Mouse (Mus musculus) hindbrain, embryonic 13.5 days (tissue): ENCODE data around the gene Ikzf1. TPM values are rescaled to one million over a fixed set of nuclear protein-coding genes. Genes with fewer than 3 reads are reported as not detected.

ENCODE experiments used
- ATAC-seq: fragments of 200-750 bp; cut with Nextera tagmentation; 2 replicates; pipeline ENCODE4 v1.8.0; 2017; ENCODE audit warnings: moderate TSS enrichment; ENCODE audit not compliant: low FRiP score
- H3K27ac ChIP-seq: fragments of 300-500 bp; sonication (generic); 2 replicates; pipeline ENCODE4 v1.5.1; 2015; ENCODE audit warnings: inconsistent platforms, mild to moderate bottlenecking, moderate library complexity
- H3K27me3 ChIP-seq: fragments of 300-500 bp; sonication (generic); 2 replicates; pipeline ENCODE4 v1.6.1; 2015; ENCODE audit warnings: mild to moderate bottlenecking, inconsistent platforms
- H3K36me3 ChIP-seq: fragments of 300-500 bp; sonication (generic); 2 replicates; pipeline ENCODE4 v1.6.1; 2015; ENCODE audit warnings: mild to moderate bottlenecking, inconsistent platforms
- H3K4me1 ChIP-seq: fragments of 300-500 bp; sonication (generic); replicated peaks from 2 replicates; pipeline ENCODE4 v1.6.1; 2015; ENCODE audit warnings: inconsistent platforms
- H3K4me2 ChIP-seq: fragments of 300-500 bp; sonication (generic); 2 replicates; pipeline ENCODE4 v1.6.1; 2015; ENCODE audit warnings: inconsistent platforms, mild to moderate bottlenecking, moderate library complexity
- H3K4me3 ChIP-seq: fragments of 300-500 bp; sonication (generic); 2 replicates; pipeline ENCODE4 v1.5.1; 2015; ENCODE audit warnings: mild to moderate bottlenecking, inconsistent platforms
- H3K9ac ChIP-seq: fragments of 300-500 bp; sonication (generic); 2 replicates; pipeline ENCODE4 v1.6.1; 2015; ENCODE audit warnings: mild to moderate bottlenecking, inconsistent platforms
- H3K9me3 ChIP-seq: fragments of 300-500 bp; sonication (generic); 2 replicates; pipeline ENCODE4 v1.6.1; 2016; ENCODE audit warnings: inconsistent platforms
- WGBS: fragments of 180-500 bp; shearing (Covaris S2); methylation state at CpG from one replicate; pipeline ENCODE4 v1.1.7; 2015; 5-methylcytosine and 5-hydroxymethylcytosine counted together
- polyA plus RNA-seq: library from polyadenylated mRNA; unstranded; fragments of >200 nt; fragmentation: Nextera tagmentation; extraction: Ambion mirVana; gene quantifications from 2 replicates; pipeline ENCODE4 v1.2.1, GENCODE M21; 2015

Ikzf1 gene
- polyA plus RNA-seq, result 0.74 and 1.1 TPM in 2 replicates

DNA sequence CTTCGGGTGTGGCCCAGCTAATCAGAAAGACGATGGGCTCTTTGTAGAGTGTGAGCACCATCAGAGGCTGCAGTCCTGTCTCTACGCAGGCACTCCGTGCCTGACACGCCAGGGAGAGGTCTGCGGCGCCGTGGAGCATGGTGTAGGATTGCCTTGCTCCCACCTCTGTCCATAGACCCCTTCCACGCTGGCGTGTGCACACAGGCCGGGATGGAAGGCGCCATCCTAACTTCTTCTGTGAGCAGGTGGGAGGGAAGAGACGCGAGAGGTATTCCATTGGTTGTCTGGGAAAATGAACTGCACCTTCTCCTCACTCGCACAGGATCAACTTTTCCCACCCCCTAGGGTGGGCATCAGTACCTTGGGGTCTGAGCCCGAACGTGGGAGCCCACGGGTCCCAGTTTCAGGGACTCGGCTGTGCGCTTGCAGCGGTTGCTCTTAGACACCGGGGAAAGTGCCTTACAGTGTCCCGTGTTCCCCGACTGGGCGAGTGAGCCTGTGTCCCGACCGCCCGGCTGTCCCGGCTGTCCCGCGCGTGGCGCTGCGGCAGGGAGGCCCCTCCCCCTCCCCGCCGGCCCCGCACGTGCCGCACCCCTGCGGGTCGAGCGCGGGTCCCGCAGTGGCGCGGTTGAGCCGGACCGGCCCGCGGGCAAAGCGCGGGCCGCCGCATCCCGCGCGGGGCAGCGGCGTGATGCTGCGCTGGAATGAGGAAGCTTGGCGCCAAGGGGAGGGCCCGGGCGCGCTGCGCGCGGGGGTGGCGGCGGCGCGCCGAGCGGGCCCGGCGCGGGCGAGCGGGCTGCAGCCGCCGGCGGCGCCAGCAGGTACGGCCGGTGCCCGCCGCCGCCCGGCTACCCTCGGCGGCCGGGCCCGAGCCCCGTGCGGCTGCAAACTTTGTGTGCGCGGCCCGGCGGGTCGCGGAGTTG is at the start of gene Ikzf1:
Ikzf1 (plus strand) TSS at position 74 of the 923 bp plus-strand sequence.
- peaks cover 19% of the 10 kb centered on the region for H3K4me1 ChIP-seq
- peak within 1 kb of the TSS; percentile 54 for H3K4me3 ChIP-seq
- ATAC-seq, result peak; percentile 74
- H3K9ac ChIP-seq, result peak within 1 kb of the TSS; percentile 67; the same call in 1 of the 2 replicates
- H3K9me3 ChIP-seq, result no peaks in the 10 kb centered on the region
- H3K36me3 ChIP-seq, result no peaks in the 10 kb centered on the region
- peaks cover 65% of the 10 kb centered on the region for H3K27me3 ChIP-seq
- WGBS, result 1% methylated on average over 63 of the region's 100 CpGs
- H3K27ac ChIP-seq, result no peak within 1 kb of the TSS
- peak within 1 kb of the TSS; percentile 91 for H3K4me2 ChIP-seq

GRCm38 (mm10) chr11:11644303-11644702 is 40.5 kb upstream of the Ikzf1 start:
- no peaks in the 10 kb centered on the region for H3K4me1 ChIP-seq
- ATAC-seq, result no peak
- H3K4me2 ChIP-seq, result no peak overlapping the region
- H3K27ac ChIP-seq, result no peak overlapping the region
- H3K36me3 ChIP-seq, result no peaks in the 10 kb centered on the region
- H3K9me3 ChIP-seq, result no peaks in the 10 kb centered on the region
- no peak overlapping the region for H3K9ac ChIP-seq
- no peak overlapping the region for H3K4me3 ChIP-seq
- H3K27me3 ChIP-seq, result no peaks in the 10 kb centered on the region

DNA sequence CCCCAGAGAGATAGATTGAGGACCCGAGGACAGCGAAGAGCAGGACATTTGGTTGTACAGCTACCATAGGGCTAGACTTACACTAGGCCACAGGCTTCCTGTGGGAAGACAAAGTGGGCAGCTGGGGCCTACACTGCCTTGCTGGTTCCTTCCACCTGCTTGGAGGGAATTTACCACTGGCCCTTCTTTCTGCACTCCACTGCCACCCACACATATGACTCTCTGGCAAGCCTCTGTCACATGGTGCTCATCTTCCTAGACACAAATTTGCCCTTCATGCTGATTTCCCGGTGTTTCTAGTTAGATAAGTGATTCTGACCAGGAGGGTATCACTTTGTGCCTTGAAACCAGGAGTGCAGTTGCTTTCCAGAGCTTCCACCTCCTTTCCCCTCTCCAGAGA is 28.4 kb upstream of the Ikzf1 start:
- Histone ChIP-seq H3K9ac (no peak overlapping the region), H3K4me1 (0 out of 2 replicates have a peak, but pooled peaks cover 5% of the 10 kb centered on the region), H3K27me3 (no peaks in the 10 kb centered on the region), H3K9me3 (no peaks in the 10 kb centered on the region), H3K27ac (no peak overlapping the region), H3K36me3 (no peaks in the 10 kb centered on the region), H3K4me2 (no peak overlapping the region), H3K4me3 (no peak overlapping the region)
- ATAC-seq, result no peak
- WGBS, result 82% methylated on average over 3 of the region's 3 CpGs

- H3K27me3 ChIP-seq, result no peaks in the 10 kb centered on the region
- H3K4me3 ChIP-seq, result no peak overlapping the region
- H3K27ac ChIP-seq, result no peak overlapping the region
- H3K4me2 ChIP-seq, result no peak overlapping the region
- H3K36me3 ChIP-seq, result no peaks in the 10 kb centered on the region
- no peak overlapping the region for H3K9ac ChIP-seq
- no peak for ATAC-seq
- 62% methylated on average over 5 of the region's 5 CpGs for WGBS
- 0 out of 2 replicates have a peak, but pooled peaks cover 5% of the 10 kb centered on the region for H3K4me1 ChIP-seq
- no peaks in the 10 kb centered on the region for H3K9me3 ChIP-seq
Measured at GRCm38 (mm10) chr11:11656995-11657530, 27.7 kb upstream of the Ikzf1 start.

- no peaks in the 10 kb centered on the region for H3K36me3 ChIP-seq
- ATAC-seq, result no peak
Measured at GRCm38 (mm10) chr11:11657634-11658033, 27.2 kb upstream of the Ikzf1 start.

GRCm38 (mm10) chr11:11658834-11659233 is 26.0 kb upstream of the Ikzf1 start:
- no peaks in the 10 kb centered on the region for H3K9me3 ChIP-seq
- H3K4me3 ChIP-seq, result no peak overlapping the region
- H3K27me3 ChIP-seq, result no peaks in the 10 kb centered on the region
- 82% methylated on average over 4 of the region's 4 CpGs for WGBS
- no peak for ATAC-seq
- no peak overlapping the region for H3K4me2 ChIP-seq
- no peak overlapping the region for H3K9ac ChIP-seq
- H3K36me3 ChIP-seq, result no peaks in the 10 kb centered on the region
- 0 out of 2 replicates have a peak, but pooled peaks cover 5% of the 10 kb centered on the region for H3K4me1 ChIP-seq
- H3K27ac ChIP-seq, result no peak overlapping the region

More at GRCm38 (mm10) chr11:11657634-11658033, 27.2 kb upstream of the Ikzf1 start:
- no peaks in the 10 kb centered on the region for H3K9me3 ChIP-seq
- no peak overlapping the region for H3K27ac ChIP-seq
- H3K27me3 ChIP-seq, result no peaks in the 10 kb centered on the region
- no peak overlapping the region for H3K4me3 ChIP-seq
- H3K4me2 ChIP-seq, result no peak overlapping the region
- no peak overlapping the region for H3K9ac ChIP-seq
- WGBS, result 96% methylated on average over 4 of the region's 4 CpGs
- H3K4me1 ChIP-seq, result 0 out of 2 replicates have a peak, but pooled peaks cover 5% of the 10 kb centered on the region

DNA sequence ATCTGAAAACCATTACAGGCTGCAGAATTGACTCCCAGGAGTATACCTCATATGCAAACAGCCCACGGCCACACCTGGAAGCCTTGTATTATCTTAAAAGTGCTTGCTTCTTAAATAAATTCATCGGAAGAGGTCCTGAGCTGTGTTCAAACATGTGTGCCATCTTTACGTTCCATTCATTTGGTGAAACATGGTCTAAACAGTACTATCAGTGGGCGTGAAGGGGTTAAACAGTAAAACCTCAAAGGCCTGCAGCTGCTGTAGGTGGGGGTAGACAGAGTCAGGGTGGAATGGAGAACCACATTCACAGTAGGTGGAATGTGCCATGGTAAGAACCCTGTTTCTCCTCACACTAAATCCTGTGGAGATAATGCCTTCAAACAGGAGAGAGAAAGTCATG is 24.2 kb upstream of the Ikzf1 start:
- WGBS, result 88% methylated on average over 4 of the region's 4 CpGs
- no peak overlapping the region for H3K4me2 ChIP-seq
- no peak overlapping the region for H3K27ac ChIP-seq
- H3K4me3 ChIP-seq, result no peak overlapping the region
- no peaks in the 10 kb centered on the region for H3K9me3 ChIP-seq
- H3K27me3 ChIP-seq, result no peaks in the 10 kb centered on the region
- no peak overlapping the region for H3K9ac ChIP-seq
- ATAC-seq, result no peak
- H3K36me3 ChIP-seq, result no peaks in the 10 kb centered on the region
- 0 out of 2 replicates have a peak, but pooled peaks cover 5% of the 10 kb centered on the region for H3K4me1 ChIP-seq

- Histone ChIP-seq H3K4me3 (no peak overlapping the region), H3K27me3 (no peaks in the 10 kb centered on the region), H3K9me3 (no peaks in the 10 kb centered on the region), H3K4me2 (no peak overlapping the region), H3K4me1 (no peaks in the 10 kb centered on the region), H3K9ac (no peak overlapping the region), H3K36me3 (no peaks in the 10 kb centered on the region), H3K27ac (no peak overlapping the region)
- ATAC-seq, result no peak
- 90% methylated on average over 4 of the region's 4 CpGs for WGBS
Measured at GRCm38 (mm10) chr11:11667254-11667921, 17.4 kb upstream of the Ikzf1 start.

DNA sequence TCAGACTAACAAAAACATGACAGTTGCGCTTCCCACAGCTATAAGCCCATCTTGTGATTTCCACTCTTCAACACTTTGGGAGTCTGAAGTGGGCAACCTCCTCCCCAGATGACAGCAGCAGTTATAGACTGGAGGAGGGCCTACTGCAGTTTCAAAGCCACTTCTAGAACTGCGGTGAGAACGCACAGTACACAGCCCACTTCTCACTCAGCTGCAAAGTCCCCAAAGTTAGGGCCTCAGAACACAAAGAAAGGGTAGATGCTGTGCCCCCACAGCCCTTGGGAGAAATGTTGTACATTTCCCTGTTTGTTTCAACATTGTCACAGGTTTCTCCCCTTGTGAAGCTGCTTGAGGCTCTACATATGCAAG is 16.9 kb upstream of the Ikzf1 start:
- H3K9ac ChIP-seq, result no peak overlapping the region
- ATAC-seq, result no peak

GRCm38 (mm10) chr11:11672974-11673373 is 11.8 kb upstream of the Ikzf1 start:
- Histone ChIP-seq H3K27me3 (no peaks in the 10 kb centered on the region), H3K36me3 (no peaks in the 10 kb centered on the region), H3K9ac (no peak overlapping the region), H3K4me1 (no peaks in the 10 kb centered on the region), H3K27ac (no peak overlapping the region), H3K4me2 (no peak overlapping the region), H3K4me3 (no peak overlapping the region), H3K9me3 (no peaks in the 10 kb centered on the region)
- no peak for ATAC-seq
- WGBS, result 80% methylated on average over 4 of the region's 4 CpGs

More for the DNA sequence above, 16.9 kb upstream of the Ikzf1 start:
- no peak overlapping the region for H3K27ac ChIP-seq
- no peaks in the 10 kb centered on the region for H3K4me1 ChIP-seq
- H3K36me3 ChIP-seq, result no peaks in the 10 kb centered on the region
- no peaks in the 10 kb centered on the region for H3K27me3 ChIP-seq
- H3K4me2 ChIP-seq, result no peak overlapping the region
- H3K9me3 ChIP-seq, result no peaks in the 10 kb centered on the region
- 88% methylated on average over 3 of the region's 3 CpGs for WGBS
- H3K4me3 ChIP-seq, result no peak overlapping the region

DNA sequence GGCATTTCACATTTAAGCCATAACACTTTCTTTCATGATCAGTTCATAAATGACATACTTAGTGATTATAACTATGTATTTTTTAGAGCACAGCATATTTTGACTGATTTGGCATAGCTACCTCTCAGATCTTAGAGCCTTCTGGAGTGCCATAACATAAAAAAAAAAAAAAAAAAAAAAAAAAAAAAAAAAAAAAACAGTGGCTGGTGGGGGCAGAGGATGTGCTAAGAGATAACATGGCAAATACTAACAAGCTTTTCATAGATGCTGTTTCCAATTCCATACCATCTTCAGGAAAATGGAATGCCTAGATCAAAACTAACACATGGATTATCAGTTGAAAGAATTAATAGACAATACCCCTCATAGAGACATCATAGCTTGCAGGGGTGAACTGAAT is 9.7 kb upstream of the Ikzf1 start:
- Histone ChIP-seq H3K27me3 (no peaks in the 10 kb centered on the region), H3K36me3 (no peaks in the 10 kb centered on the region), H3K27ac (no peak overlapping the region), H3K4me1 (no peaks in the 10 kb centered on the region), H3K9me3 (no peaks in the 10 kb centered on the region), H3K4me2 (no peak overlapping the region), H3K9ac (no peak overlapping the region), H3K4me3 (no peak overlapping the region)
- no peak for ATAC-seq

DNA sequence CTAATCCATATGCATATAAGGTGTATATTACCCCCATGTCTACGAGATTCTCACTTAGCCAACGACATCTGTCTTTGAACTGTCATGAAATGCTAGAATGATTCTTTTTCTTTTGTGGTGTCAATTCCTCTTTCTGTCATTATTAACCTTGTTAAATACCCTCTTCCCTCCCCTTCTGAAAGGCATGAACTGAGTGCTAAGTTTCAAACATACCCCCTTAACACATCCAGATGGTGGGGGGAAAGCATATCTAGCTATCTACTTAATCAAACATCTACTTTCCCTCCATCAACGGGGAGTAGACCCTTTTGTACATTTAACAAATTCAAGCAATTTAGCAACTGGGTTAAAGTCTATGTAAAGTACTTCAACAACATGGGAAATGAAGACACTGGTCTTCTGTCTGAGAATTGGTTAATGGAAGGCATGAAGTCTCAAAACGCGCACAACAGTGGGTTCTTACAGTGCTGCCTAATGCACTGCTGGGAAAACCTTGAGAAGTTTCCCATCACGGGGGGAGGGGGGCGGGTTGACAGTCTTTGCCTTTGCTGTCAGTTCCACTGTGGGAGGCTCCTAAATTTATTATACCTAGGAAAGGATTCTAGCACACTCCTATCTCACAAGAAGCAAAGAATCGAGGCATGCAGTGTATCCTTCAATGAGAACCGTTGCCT is 8.6 kb upstream of the Ikzf1 start:
- ATAC-seq, result no peak
- no peaks in the 10 kb centered on the region for H3K9me3 ChIP-seq
- H3K27ac ChIP-seq, result no peak overlapping the region
- H3K4me3 ChIP-seq, result no peak overlapping the region
- no peak overlapping the region for H3K4me2 ChIP-seq
- no peaks in the 10 kb centered on the region for H3K36me3 ChIP-seq
- H3K27me3 ChIP-seq, result no peaks in the 10 kb centered on the region
- H3K9ac ChIP-seq, result no peak overlapping the region
- no peaks in the 10 kb centered on the region for H3K4me1 ChIP-seq
- WGBS, result 86% methylated on average over 9 of the region's 9 CpGs
